Mouse (Mus musculus): ENCODE results near the gene Kyat1. TPM values are rescaled to one million over a fixed set of nuclear protein-coding genes. Genes with fewer than 3 reads are reported as not detected.

The Kyat1 gene
- 10 to 100 TPM; 22.1 to 23.9 TPM for total RNA-seq (2021)
- polyA plus RNA-seq (2012; rRNA removed) = 28.7 and 37.3 TPM in 2 replicates
- long read RNA-seq, transcript Kyat1-201 (13 exons, 1,876 nt) = major isoform, 8 of 19 reads
- long read RNA-seq, partial matches to known transcripts = 1 of 19 reads
- long read RNA-seq, other reads (novel, unspliced or antisense) = 8 of 19 reads

DNA sequence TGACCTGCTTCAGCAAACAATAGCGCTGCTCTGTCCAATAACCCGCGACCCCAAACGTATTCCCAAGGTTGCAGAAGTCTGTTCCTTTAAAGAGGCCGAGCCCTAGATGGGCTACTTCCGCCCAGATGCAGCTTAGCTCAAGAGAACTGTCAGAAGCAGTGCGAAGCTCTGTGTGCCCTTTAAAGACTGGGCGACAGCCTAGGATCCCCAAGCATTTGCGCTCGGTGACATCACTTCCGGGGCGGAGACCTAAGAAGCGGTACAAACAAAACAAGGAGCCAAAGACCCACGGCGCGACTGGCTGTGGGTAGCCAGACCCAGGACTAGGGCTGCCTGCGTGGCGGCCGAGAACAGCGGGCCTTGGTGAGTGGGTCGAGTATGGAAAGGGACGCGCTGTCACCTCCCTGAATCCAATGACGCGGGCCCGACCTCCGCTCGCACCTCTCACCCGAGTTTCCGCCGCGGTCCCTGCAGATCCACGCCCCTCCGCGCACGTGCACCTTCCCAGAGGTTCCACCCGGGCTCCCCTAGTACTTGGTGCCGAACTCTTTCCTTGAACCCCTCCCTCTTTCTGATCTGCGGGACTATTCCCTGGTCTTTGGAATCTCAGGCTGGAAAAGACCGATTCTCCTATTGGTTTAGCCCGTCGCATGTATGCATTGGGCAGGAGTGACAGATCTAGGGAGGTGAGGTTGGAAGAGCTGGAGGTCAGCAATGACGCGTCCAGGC is at the start of gene Kyat1:
Kyat1 (minus strand) TSS at position 219 of the 729 bp plus-strand sequence.
- DNase-seq = peak; percentile 95

- no peak for DNase-seq
These were observed 48.2 kb upstream of the Kyat1 start for GRCm38 (mm10) chr2:30253809-30254208.

- DNase-seq = peak; percentile 77
These were observed 46.9 kb upstream of the Kyat1 start for GRCm38 (mm10) chr2:30252521-30252920.

DNA sequence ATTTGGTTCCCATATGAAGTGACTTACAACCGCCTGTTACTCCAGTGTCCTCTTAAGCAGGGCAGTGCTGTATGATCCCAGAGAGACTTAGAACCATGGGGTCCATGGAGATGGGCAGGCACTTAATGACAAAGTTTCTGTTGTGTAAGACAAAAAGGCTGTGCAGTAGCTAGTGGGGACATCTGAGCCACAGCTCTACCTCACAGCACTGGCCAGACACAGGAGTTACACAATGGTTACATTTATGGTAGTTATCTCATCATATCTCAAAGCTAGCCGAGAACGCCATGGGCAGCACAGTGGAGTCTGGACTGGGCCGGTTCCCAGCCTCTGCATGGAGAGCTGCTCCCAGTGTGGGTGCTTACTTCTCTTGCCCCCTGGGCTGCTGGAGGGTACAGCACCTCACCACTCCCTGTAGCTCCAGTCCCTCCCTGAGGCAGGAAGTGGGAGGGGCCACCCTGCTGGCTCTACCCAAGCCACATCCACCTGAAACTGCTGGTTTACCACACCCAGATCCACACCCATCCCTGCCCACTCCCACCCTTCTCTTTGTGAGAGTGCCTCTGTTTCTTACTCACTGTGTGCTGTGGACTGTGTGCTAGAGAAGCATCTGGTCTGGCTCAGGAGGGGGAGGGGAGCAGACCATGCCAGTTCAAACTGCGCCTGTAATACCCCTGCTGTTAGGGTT is 45.9 kb upstream of the Kyat1 start:
- no peak for DNase-seq

DNA sequence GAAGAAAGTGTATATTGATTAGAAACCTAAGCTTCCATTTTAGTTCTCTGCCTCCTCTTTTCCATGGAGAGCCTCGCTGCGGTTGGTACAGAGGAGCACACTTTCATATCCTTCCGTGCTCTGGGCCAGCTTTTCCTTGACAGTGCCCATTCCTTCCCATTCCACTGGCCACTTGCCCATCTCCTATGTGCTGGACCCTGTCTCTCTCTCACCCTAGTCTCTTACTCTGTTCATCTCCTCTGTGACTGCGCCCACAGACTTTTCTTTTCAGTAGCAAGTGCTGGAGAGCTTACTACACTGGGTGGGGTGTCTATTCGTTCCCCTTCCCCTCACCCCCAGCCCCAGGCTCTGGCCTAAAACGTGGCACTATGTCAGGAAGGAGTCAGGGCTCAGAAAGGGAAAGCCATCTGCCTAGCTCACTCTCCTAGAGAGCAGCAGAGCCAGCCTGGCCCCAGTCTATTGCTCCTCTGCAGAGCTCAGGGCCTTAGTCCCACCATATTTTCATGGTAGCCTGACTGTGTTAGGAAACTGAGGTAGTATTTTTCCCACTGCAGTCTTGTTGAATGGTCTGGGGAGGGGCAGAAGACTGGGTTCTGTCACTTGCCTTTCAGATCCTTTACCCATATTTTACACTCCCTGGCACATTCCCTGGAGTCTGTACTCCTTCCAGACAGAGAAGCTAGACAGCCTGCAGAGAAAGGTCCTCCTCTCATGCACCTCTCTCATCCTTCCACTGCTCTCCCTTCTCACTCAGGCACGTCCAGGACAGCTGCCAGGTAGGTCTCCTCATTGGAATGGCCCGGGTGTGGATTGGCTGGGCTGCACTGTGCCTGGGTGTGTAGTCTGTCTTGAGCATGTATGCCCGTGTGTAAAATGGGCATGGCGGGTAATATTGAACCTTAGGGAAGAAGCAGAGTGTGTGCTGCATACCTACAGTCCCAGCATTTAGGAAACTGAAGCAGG is 44.8 kb upstream of the Kyat1 start:
- DNase-seq = no peak

DNA sequence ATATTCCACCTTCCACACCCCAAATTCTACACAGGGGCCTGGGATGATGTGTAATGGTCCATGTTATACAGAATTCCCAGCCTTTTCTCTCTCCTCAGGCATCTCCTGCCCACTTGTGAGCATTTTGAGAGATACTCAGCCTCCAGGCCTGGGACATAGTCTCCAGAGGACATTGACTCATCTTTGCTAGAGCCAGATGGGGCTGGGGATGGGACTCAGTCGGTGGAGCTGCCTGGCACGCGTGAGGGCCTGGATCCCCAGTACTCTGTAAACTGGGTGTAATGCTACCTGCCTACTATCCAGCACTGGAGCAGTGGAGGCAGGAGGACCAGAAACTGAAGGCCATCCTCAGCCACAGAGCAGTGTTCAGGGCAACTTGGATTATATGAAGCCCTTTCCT is 43.5 kb upstream of the Kyat1 start:
- no peak for DNase-seq

DNA sequence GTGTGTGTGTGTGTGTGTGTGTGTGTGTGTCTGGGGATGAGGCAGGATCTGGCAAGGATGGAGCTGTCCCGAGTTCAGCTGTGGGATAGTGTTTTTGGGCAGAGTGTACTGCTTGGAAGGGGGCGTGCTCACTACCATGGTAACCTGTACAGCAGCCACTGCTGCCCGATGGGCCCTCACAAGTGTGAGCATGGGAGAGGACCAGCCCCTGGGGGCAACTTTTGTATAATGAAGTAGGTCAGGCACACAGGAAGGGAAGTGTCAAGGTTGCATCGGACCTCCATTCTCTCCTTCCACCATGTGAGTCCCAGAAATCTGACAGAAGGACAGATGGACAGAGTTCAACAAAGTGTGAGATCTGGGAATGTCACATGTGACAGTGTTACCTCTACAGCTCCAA is 42.0 kb upstream of the Kyat1 start:
- no peak for DNase-seq

DNA sequence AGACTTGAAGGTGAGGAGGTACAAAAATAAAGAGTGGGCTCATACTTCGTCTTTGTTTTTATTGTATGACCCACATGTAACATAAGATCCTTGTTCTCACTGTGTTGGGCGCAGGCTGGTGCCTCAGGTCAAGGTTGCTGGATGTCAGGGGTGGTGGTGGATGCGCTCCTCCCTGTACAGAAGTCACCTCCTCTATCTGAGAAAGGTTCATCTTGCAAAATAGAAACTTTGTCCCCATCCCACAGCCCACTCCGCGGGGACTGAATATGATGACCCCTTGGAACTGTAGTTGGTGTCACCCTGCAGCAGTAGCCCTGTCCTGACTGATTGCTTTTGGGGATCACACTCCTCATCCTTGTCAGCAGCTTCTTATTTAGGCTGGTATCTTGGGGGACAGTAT is 41.4 kb upstream of the Kyat1 start:
- DNase-seq = no peak

DNA sequence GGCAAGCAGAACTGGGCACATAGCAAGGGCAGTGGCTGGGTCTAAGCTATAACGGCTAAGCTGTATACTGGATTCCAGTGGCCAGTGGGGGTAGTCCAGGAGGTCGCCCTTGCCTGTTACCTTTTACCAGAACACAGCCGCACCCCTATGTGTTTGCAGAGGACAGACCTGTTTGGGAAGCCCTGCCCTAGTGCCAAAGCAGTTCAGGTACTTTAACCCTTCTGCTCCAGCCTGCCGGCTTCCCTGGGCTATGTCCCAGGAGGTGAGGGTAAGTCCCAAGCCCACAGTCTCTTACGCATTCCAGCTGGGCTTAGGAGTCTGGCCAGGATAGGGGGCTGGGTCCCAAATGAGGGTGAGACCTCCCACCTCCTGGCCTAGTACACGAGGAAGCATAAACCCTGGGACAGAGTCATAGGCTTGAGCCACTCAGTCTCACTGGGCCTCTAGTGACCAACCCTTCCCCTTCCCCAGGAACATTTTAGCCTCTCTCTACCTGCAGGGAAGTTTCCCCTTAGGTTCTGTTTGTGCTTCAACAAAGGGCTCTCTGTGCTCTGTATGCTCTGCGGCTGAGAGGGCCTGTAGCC is 39.0 kb upstream of the Kyat1 start:
- DNase-seq = no peak

GRCm38 (mm10) chr2:30243391-30243790 is 37.7 kb upstream of the Kyat1 start:
- no peak for DNase-seq

DNA sequence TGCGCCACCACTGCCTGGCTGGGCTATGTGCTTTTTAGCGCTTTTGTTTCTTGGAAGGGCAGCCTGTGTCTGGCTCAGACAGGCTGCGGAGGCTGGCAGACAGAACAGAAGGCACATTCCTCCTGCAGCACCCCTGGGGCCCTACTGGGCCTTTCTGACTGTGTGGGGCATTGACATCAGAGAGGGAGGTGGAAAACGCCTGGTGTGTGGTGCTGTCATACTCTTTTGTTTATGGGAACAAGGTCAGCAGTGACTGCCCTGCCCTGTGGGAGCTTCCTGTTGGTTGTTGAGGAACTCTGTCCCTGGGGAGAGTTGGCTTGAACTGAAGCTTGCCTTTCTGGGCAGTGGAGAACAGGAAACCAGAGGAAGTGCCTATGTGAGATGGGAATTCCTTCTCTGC is 36.9 kb upstream of the Kyat1 start:
- peak; percentile 88 for DNase-seq

DNA sequence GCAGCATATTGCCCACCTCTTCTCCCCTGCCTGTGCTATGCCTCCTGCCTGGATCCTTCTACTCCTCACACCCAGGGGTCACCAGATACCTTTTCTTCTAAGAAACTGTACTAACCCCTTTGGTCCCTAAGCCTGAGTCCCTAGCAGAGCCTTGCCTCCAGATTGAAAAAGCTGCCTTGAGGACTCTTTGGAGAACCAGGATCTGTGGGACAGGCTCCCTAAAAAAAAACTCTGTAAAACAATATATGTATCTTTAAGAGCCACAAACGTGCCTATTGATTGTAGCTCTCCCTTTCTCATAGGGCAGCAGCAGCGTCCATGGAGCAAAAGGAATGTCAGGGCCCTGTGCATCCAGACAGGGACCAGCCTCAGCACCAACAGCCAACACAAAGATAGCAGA is 34.6 kb upstream of the Kyat1 start, which contains the start of gene Gm28035:
Gm28035 (plus strand) TSS at position 301 of the 400 bp plus-strand sequence.
- no peak for DNase-seq

GRCm38 (mm10) chr2:30239777-30240176 is 34.1 kb upstream of the Kyat1 start:
- DNase-seq = peak; percentile 62

DNA sequence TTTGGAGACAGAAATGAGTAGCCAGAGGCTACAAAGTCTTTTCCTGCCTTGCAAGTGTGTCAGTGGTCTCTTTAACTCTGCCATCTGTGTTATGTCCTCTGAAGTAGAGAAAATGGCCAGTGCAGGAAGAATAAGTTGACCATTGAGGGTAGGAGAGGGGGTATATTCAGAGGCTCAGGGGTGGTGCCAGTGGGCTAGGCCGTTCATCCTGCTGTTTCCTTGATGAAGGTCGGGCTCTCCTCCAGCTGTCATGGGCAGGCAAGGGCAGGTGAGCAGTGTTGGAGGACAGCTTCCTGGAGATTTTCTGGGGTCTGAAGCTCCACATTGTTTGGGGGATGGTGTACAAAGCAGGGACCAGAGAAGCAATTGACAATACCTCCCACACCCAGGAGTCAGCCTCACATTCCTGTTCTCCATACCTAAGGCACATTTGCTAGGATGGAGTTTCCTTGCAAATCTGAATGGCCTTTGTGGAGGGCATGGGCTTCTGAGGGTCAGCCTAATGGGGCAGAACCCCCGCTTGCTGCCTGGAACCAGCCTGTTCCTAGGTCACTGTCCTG is 33.3 kb upstream of the Kyat1 start:
- no peak for DNase-seq

DNA sequence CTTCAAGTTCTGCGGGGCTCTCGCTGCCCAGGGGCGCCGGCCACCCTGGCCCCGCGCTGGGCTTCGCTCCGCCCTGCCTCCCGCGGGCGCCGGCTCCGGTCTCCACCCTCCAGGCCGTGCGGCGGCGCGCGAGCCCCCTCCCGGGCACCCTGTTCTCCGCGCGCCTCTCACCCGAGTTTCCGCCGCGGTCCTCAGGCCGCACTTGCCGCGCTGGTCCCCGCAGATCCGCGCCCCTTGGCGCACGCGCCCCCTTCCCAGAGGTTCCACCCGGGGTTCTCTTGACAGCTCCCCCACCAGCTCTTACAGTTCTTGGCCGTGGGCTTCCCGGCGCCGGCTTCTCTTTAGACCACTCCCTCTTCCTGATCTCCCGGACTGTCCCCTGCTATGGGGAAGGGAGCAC is 32.2 kb upstream of the Kyat1 start:
- DNase-seq = peak; percentile 90

DNA sequence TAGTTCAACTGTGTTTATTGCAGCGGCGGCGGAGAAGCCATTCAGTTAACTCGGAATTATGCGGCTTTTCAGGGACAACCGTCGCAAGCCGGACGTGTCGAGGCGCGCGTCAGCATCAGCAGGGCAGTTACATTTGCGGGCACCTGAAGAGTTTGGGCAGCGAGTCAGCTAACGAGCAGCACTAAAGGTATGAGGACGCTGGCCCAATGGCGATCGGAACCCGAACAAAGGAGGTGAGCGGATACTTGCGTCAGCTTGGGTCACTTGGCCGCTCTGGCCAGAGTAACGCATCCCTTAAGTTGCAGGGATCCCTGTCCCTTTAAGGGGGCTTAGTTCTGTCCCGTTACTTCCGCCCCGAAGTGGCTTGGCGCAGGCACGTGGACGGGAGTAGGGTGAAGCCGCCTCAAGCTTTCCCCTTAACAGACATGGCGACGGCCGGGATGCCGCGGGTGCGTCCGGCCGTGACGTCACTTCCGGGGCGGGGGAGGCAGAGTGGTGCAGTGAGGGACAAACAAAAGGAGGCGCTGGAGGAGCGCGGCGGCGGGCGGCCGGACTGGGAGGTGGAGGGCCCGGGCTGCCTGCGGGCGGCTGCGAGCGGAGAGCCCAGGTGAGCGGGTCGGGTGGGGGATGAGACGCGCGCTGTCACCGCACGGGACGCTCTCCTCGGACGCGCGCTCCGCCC is 31.7 kb upstream of the Kyat1 start, which contains the start of gene Lrrc8a:
Lrrc8a (plus strand) TSS at position 517 of the 682 bp plus-strand sequence.
- DNase-seq = peak; percentile 100

DNA sequence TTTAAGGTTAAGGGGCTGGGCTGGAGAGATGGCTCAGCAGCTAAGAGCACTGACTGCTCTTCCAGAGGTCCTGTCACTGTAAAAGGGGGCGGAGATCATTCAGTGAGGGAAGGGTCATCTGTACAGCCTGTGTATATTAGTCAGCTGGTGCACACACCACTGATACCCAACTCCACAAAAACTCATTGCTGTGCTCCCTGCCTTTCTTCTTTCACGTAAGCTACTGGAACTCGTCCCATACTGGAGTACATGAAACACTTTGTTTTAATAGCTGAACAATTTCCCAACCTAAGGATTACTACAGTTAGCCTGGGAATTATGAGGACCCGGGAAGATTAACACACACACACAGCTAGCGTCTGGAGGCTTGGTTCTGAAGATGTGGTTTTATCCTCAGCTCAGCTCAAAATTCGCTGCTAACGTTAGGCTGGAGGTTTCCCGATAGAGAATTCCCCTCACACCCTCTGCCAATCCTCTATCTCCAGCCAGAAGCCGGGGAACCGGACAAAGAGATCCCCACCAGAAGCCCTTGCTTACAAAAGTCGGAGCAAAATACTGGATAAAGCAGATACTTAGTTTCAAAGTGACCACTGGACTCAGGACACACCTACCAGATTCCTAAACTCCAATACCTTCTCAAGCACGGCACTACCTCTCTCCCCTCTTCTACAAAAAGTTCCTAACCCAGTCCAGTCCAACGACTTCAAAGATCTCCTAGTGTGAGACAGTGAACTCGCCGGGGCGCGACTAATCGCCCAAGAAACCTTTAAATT is 31.0 kb upstream of the Kyat1 start:
- no peak for DNase-seq

GRCm38 (mm10) chr2:30235593-30235992 is 29.9 kb upstream of the Kyat1 start:
- DNase-seq = no peak

- no peak for DNase-seq
These were observed 10.6 kb upstream of the Kyat1 start for GRCm38 (mm10) chr2:30216293-30216692.

- no peak for DNase-seq
These were observed 9.8 kb upstream of the Kyat1 start for GRCm38 (mm10) chr2:30215493-30215892.

Measured in adrenal gland, adult 2 months (tissue).